Mouse (Mus musculus): ENCODE data around the gene Parvb.

Gene Parvb

DNA sequence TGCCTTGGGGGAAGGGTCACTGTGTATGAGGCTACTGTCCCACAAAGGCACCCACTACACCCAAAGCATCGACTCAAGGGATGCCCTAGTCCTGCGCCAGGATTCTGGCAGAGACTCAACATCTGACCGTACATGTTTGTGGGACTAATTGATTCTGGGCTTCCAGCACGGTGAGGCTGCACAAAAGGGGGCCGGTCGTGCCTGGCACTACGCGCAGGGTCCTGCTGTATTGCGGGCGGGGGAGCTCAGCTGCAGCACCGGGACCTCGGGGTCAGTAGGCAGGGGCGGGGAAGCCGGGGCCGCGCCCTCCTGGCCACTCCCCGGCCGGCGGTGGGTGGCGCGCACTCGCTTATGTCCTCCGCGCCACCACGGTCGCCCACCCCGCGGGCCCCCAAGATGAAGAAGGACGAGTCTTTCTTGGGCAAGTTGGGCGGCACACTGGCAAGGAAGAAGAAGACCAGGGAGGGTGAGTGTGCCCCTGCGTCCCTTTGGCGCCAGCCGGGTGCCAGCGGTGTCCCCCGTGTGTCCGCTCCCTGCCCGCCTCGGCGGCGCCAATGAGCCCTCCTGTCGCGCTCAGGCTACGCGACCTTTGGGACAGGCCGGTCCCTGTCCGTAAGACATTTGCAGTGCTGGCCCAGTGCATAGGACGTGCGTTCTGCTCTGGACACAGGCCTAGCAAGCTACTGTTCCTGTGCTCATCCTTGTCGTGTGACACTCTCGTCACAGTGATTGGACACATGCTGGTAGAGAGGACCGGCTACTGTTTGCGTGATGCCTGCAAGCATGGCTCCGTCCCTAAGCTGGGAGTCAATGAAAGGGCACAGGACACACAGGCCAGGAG, at the start of gene Parvb:
Gene Parvb (plus strand): TSS at position 323 of the 841 bp plus-strand sequence.
- peak; percentile 79 for DNase-seq (ENCODE audit: low spot score)

DNA sequence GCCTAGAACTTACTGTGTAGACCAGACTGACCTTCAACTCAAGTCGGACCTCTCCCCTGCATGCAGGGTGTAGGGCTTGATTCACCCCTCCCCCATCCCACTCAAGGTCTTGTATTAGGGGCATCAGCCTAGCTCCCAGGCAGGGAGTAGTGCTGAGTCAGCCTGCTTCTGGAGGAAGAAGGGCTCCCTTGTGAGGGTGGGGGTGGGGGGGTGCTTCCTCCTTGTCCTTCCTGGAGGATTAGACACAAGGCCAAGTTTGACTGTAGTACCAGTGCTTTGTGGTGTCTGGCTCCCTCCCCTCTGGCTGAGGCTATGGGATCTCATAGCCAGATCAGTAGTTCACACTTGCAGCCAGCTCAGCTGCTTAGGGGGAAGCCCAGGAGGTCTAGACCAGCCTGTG, 47.9 kb upstream of the Parvb start:
- peak; percentile 37 for DNase-seq (ENCODE audit: low spot score)

GRCm38 (mm10) chr15:84186196-84186595, 45.6 kb upstream of the Parvb start:
- peak; percentile 57 for DNase-seq (ENCODE audit: low spot score)

DNA sequence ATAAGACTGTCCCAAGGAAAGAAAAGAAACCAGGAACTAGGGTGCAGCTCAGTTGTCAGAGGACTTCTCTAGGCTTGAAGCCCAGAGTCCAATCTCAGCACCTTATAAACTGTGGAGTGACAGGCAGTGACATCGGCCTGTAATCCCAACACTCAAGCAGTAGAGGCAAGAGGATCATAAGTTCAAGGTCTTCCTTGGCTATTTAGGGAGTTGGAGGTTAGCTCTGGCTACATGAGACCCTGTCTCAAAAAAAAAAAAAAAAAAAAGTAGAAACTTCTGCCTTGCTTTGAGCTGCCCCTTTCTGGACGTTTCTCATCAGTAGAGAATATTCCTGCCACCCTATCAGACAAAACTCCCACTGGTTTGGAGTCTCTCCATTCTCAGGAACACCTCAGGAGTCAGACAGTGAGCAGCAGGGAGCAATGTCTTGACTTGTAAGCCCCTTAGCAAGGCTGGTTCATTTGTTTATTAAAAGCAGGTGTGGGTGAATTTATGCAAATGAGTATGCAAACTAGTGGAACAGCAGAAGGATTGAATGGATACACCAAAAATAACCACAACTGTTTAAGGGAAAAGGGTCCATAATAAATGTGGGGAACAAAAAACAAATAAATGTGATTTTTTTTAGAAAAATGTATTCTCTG, 42.8 kb upstream of the Parvb start:
- no peak for DNase-seq (ENCODE audit: low spot score)

DNA sequence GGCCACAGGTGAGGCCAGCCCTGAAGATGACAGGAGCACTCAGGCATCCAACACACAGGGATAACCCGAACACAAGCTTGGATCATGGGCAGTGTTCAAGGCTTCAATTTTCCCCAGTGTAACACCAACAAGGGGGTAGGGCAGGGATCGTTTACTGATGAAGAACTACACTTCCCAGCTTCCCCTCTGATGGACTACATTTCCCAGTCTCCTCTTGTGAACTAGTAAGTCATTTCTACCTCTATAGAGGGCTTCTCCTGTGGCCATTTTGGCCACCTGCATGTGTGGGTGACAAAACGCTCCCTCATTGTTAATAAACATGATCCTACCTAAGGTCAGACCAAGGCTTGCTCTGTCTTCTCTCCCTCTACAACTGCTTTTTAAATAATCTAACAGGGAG, 42.0 kb upstream of the Parvb start:
- peak; percentile 35 for DNase-seq (ENCODE audit: low spot score)

- no peak for DNase-seq (ENCODE audit: low spot score)
These were observed 40.2 kb upstream of the Parvb start for GRCm38 (mm10) chr15:84191724-84192057.

DNA sequence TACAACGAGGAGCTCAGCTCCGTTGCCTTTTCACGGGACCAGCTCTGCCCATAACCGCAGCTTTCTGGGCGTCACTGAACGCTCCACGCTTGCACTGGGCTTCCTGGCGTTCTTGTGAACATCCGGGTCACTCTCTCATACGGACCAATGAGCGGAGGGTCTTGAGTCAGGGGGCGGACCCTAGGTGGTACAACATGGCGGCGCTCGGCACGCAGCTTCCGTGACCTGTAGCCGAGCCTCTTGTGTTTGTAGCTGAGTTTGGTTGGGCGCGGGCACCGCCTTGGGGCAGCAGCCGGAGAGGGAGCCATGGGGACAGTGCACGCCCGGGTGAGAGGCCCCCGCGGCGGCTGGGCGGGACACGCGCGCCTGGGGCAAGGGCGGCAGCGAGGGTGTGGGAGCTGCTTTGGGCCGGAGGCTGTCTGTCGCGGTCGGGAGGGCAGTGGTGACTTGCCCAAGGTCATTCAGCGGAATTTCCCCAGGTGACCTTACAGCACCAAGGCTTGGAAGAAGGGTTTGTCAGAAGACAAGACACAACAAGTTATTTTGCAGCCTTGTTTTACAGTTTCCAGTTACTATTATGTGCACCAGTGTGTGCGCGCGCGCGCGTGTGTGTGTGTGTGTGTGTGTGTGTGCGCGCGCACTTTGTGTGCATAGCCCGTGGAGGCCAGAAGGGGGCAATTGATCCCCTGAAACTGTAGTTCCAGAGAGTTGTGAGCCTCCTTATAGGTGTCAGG, 39.6 kb upstream of the Parvb start, which contains the start of gene Samm50:
Gene Samm50 (plus strand): TSS at position 184 of the 734 bp plus-strand sequence.
- peak; percentile 95 for DNase-seq (ENCODE audit: low spot score)

DNA sequence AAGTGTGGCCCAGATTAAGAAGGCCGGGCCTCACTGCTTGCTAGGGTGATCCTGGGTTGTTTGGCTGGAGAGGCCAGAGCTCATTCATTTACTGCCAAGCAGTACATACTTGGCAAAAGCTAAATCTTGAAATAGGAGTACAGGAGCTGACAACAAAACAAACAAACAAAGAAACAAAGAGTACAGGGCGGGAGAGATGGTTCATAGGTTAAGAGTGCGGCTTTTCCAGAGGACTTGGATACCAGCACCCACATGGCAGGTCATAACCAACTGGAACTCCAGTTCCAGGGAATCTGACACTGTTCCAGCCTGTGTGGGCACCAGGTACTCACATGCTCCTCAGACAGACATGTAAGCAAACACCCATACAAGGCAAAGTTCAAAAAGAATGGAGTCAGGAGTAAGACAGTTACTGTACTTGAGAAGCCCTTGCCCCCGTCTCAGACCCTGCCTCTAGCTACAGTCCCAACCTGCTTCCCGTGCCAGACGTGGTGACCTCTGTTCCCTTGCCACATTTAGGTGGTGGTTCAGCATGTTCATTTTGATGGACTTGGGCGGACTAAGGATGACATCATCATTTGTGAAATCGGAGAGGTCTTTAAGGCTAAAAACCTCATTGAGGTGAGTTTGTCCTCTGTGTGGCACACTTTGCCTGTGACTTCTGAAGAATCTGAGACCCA, 35.2 kb upstream of the Parvb start:
- no peak for DNase-seq (ENCODE audit: low spot score)

GRCm38 (mm10) chr15:84207327-84207726, 24.5 kb upstream of the Parvb start:
- no peak for DNase-seq (ENCODE audit: low spot score)

DNA sequence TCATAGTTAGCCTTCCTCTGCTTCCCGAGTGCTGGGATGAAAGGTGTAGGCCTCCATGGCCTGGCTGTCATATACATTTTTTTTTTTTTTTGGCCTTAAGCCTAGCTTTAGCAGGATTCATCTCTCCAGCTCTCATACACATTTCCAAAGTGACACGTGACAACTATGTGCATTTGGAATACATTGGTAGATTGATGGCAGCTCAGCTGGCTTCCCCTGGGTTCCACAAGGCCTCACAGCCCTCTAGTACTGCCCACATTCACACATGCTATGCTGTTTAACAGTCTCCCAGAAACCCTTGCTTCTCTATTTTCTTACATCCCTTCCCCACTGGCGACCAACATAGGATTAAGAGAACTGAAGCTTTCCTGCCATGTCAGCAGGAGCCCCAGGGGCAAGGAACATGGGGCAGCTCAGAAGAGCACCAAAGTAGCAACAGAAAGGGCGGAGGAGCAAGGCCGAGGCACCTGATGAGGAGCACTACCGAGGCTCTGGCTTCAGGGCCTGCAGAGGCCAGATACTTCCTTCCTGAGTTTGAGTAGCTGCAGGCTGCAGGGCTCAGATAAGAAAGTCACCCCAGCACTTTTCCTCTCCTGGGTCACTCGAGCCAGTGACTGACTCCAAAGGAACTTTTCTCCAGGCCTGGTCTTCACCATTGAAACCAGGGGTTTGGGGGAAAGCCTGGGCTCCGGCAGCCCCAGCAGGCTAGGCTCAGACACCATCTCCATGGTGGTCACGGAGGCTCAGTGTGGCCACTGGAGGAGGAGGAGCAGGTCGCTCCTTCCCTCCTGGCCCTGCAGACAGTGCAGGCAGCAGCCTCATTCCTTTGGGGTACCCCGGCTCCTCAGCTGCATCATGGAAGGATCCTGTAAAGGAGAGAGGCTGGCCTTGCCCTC, 22.1 kb upstream of the Parvb start:
- DNase-seq (ENCODE audit: low spot score) = peak; percentile 43

DNA sequence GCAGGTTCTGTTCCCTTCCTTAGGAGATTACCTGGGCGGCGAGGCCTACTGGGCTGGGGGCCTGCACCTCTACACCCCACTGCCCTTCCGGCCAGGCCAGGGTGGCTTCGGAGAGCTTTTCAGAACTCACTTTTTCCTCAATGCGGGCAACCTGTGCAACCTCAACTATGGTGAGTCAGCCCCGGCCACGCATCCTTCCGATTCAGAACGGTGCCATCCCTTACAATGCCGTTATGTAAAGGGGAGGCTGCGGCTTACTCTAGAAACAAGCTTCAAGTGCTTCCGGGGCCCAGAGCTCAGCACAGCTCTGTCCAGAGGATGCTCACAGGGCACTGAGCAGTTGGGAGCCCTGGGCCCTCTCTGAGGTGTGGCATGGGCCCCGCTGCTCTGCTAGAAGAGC, 21.4 kb upstream of the Parvb start:
- DNase-seq (ENCODE audit: low spot score) = no peak

DNA sequence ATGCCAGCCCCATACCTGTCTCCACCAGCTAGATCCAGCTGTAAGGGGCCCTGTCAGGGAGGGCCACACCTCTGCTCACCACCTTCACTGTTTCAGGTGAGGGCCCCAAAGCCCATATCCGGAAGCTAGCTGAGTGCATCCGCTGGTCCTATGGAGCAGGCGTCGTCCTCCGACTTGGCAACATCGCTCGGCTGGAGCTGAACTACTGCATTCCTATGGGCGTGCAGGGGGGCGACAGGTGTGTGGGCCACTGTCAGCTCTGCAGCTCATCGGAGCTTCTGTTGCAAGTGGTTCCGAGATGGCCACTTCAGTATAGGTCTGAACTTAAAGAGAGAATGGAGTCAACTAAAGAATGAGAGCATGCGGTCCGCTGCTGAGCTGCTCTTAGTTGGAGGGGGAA, 20.9 kb upstream of the Parvb start:
- DNase-seq (ENCODE audit: low spot score) = no peak

DNA sequence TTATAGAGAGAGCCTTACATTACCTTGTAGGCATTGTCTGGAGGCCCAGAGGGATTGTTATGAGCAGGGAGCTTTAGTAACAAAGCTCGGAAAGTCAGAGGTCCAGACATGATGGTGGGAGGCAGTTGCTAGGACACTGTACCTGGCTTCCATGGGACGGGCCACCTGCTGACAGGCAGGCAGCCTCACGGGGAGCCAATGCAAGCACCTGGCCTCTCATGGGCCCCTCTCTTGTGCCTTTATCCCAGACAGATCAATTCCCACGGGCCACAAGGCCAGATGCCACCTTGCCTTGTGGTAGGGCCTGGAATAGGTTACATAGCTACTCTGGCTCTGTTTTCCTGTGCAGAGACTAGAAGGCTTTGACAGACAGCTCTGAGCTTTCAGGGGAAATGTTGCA, 20.3 kb upstream of the Parvb start:
- DNase-seq (ENCODE audit: low spot score) = no peak

- DNase-seq (ENCODE audit: low spot score) = peak; percentile 72
These were observed 19.6 kb upstream of the Parvb start for GRCm38 (mm10) chr15:84212031-84212755.

GRCm38 (mm10) chr15:84212756-84213105, 19.1 kb upstream of the Parvb start:
- no peak for DNase-seq (ENCODE audit: low spot score)

DNA sequence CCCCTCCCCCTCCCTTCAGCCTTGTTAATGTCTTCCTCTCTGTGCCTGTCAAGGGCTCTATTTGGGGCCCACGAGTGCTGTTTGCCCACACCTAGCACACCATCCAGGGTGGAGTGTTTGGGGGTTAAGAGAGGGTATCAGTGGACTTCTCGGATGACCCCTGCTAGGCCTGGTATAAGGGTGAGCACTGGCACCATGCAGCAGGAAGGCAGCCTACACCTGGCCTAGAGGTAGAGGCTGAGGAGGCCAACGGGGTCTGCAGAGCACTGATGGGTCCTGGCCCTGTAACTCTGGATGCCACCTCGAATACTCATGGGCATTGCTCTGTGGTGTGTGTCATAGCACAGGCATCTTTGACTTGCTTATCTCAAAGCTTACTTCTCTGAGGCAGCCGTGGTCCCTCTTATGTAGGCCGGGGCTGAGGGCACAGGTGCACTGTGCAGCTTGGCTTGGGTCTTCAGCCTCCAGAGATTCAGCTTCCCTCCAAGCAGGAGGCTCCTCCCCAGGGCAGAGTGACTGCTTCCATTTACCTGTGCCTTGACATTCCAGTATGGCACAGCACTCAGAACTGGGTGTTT, 18.6 kb upstream of the Parvb start:
- DNase-seq (ENCODE audit: low spot score) = no peak

- DNase-seq (ENCODE audit: low spot score) = no peak
These were observed 17.4 kb upstream of the Parvb start for GRCm38 (mm10) chr15:84214476-84214875.

DNA sequence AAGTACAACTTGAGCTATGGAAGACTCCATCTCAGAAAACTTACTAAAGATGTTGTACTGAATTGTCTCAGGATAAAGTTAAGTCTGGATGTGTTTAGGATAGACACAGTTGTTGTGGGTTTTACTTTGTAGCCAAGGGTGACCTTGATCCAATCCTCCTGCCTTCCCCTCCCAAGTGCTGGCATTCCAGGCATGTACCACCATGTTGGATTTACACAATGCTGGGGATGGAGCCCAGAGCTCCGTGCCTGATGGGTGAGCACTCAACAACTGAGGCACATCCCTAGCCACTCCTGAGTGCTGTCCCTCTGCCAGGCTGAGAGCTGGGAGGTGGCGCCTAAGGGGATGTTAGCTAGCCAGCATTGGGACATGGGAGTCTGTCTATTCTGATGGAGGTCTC, 16.6 kb upstream of the Parvb start:
- no peak for DNase-seq (ENCODE audit: low spot score)

- peak; percentile 66 for DNase-seq (ENCODE audit: low spot score)
These were observed 15.8 kb upstream of the Parvb start for GRCm38 (mm10) chr15:84216026-84216425.

GRCm38 (mm10) chr15:84216461-84217084, 15.3 kb upstream of the Parvb start:
- peak; percentile 84 for DNase-seq (ENCODE audit: low spot score)

Measured in yolk sac, embryonic 10.5 days (tissue).